Mouse (Mus musculus): ENCODE data around the gene Foxb1. TPM values are rescaled to one million over a fixed set of nuclear protein-coding genes. Genes with fewer than 3 reads are reported as not detected.

Foxb1 gene
- polyA plus RNA-seq, 1 experiment, result not detected

DNA sequence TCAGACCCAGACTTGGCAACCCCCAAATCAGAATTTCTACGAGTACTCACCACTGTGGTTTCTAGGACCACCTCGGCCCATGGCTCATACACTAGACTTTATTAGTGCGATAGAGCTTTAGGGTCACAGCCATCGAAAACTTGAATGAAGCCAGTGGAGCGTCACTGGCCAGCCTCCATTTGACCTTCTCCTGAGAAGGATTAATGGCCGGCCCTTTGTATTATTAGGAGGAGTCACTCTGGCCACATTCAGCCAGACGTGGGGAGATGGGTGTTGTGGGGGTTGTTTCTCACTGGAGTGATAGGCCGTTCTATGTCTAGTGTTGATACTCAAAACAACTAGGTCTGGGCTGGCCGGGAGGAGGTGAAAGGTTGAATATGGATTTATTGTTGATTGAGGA is 42.3 kb downstream of the Foxb1 start:
- no peaks in the 10 kb centered on the region for H3K4me1 ChIP-seq (ENCODE audit: control insufficient read depth)
- H3K4me3 ChIP-seq (replicated peaks), result no peak overlapping the region
- no peaks in the 10 kb centered on the region for H3K27me3 ChIP-seq (ENCODE audit: control insufficient read depth)
- H3K36me3 ChIP-seq (ENCODE audit: control insufficient read depth), result no peaks in the 10 kb centered on the region
- H3K9me3 ChIP-seq (ENCODE audit: control insufficient read depth, low read length), result no peaks in the 10 kb centered on the region
- TF ChIP-seq TAL1 (IDR thresholded peaks at IDR 0.05; ENCODE audit: low read length) (no peak), GATA1 (IDR thresholded peaks at IDR 0.05; ENCODE audit: low read length) (no peak)

DNA sequence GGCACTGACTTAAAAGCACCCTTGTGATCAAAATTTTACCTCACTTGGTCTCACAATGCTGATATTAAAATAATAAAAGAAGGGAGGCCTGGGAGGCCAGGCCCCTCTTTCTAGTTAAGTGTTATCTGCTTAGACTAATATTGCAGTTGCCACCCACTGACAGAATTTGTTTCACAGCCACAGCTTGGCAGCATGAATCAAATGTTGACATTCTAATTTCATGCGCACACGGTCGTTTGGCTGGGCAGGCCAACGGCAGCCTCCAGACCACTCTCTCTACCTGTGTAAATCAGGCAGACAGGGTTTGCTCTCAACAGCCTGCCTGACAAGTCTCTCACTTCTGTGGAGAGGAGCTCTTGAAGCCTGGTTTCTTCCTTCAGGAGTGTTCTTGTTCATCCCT is 44.4 kb downstream of the Foxb1 start:
- TF ChIP-seq TAL1 (IDR thresholded peaks at IDR 0.05; ENCODE audit: low read length) (no peak), GATA1 (IDR thresholded peaks at IDR 0.05; ENCODE audit: low read length) (no peak)
- Histone ChIP-seq H3K36me3 (ENCODE audit: control insufficient read depth) (no peaks in the 10 kb centered on the region), H3K4me1 (ENCODE audit: control insufficient read depth) (no peaks in the 10 kb centered on the region), H3K27me3 (ENCODE audit: control insufficient read depth) (no peaks in the 10 kb centered on the region), H3K9me3 (ENCODE audit: control insufficient read depth, low read length) (no peaks in the 10 kb centered on the region), H3K4me3 (replicated peaks) (no peak overlapping the region)

DNA sequence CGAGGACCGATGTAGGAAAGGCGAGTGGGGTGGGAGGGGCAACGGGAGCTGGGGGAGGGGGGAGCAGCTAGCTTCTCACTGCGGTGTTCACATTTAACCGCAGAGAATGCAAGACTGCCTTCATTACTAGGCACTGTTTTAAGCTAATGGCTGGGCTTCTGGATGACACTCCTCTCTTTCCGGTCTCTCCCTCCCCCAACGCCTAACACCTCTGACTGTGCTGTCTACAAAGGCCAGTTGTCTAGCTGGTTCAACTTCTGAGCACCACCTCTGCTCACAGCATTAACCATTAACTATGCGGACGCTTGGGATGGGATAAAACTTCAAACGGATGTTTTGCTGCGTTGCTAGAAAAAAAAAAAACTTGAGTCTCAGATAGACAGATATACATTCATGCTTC is 45.3 kb downstream of the Foxb1 start:
- Histone ChIP-seq H3K36me3 (ENCODE audit: control insufficient read depth) (no peaks in the 10 kb centered on the region), H3K4me1 (ENCODE audit: control insufficient read depth) (no peaks in the 10 kb centered on the region), H3K9me3 (ENCODE audit: control insufficient read depth, low read length) (no peaks in the 10 kb centered on the region), H3K27me3 (ENCODE audit: control insufficient read depth) (no peaks in the 10 kb centered on the region), H3K4me3 (replicated peaks) (no peak overlapping the region)
- TF ChIP-seq GATA1 (IDR thresholded peaks at IDR 0.05; ENCODE audit: low read length), result no peak
- no peak for TF ChIP-seq TAL1 (IDR thresholded peaks at IDR 0.05; ENCODE audit: low read length)

DNA sequence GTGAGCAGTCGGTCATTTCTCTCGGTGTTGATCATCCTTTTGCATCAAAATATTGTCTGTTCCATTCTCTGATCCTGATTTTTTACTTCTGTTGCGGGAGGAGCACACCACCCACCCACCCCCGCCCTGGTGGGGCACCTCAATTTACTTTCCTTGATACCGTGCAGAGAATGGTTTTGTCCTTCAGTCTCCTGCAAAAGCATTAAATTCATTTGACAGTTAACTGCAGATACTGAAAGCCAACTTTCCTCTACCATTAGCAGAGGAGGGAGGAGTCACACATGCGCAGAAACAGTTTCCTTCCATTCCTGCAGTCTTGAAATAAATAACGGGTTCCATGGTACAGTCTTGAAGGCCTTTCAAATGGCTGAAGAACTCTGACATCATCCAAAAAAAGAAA is 46.4 kb downstream of the Foxb1 start:
- Histone ChIP-seq H3K4me1 (ENCODE audit: control insufficient read depth) (no peaks in the 10 kb centered on the region), H3K36me3 (ENCODE audit: control insufficient read depth) (no peaks in the 10 kb centered on the region), H3K4me3 (replicated peaks) (no peak overlapping the region), H3K9me3 (ENCODE audit: control insufficient read depth, low read length) (no peaks in the 10 kb centered on the region), H3K27me3 (ENCODE audit: control insufficient read depth) (no peaks in the 10 kb centered on the region)
- TF ChIP-seq TAL1 (IDR thresholded peaks at IDR 0.05; ENCODE audit: low read length) (no peak), GATA1 (IDR thresholded peaks at IDR 0.05; ENCODE audit: low read length) (no peak)

DNA sequence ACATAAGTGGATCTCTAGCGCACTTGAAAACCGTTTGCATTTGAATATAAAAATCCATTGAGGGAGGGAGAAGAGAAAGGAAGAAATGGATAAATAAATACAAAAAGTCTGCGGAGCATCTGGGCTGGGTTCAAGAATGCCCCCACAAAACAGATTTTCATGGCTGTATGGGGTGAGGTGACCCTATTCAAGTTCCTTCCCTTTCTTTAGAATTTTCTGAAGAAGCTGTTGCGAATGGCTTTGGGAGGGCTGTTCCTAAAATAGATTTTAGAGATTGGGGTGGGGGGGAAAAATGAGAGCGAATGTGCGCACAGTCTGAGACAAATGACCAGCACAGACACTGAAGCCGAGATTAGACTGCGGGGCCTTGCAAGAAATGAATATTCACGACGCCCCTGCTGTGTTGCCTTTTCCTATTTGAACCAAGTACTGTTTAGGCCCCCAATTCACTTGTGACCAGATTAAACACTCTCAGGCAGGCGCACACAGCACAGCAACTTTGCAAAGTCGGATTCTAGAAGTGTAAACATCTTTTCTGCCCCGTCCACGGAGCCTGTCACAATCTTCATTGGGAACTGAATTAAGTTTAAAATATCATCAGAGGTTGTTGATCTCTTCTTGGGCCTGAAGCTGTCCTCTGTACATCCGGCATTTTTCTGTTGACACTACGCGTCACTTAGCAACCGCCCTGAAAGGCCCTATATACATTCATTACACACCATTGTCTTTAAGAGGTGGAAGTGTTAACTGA is 47.0 kb downstream of the Foxb1 start:
- H3K4me3 ChIP-seq (replicated peaks), result no peak overlapping the region
- no peaks in the 10 kb centered on the region for H3K9me3 ChIP-seq (ENCODE audit: control insufficient read depth, low read length)
- TF ChIP-seq TAL1 (IDR thresholded peaks at IDR 0.05; ENCODE audit: low read length) (no peak), GATA1 (IDR thresholded peaks at IDR 0.05; ENCODE audit: low read length) (no peak)
- no peaks in the 10 kb centered on the region for H3K36me3 ChIP-seq (ENCODE audit: control insufficient read depth)
- H3K27me3 ChIP-seq (ENCODE audit: control insufficient read depth), result no peaks in the 10 kb centered on the region
- no peaks in the 10 kb centered on the region for H3K4me1 ChIP-seq (ENCODE audit: control insufficient read depth)

- H3K4me3 ChIP-seq (replicated peaks), result no peak overlapping the region
- no peaks in the 10 kb centered on the region for H3K27me3 ChIP-seq (ENCODE audit: control insufficient read depth)
- no peaks in the 10 kb centered on the region for H3K36me3 ChIP-seq (ENCODE audit: control insufficient read depth)
- no peak for TF ChIP-seq TAL1 (IDR thresholded peaks at IDR 0.05; ENCODE audit: low read length)
- no peak for TF ChIP-seq GATA1 (IDR thresholded peaks at IDR 0.05; ENCODE audit: low read length)
- H3K4me1 ChIP-seq (ENCODE audit: control insufficient read depth), result no peaks in the 10 kb centered on the region
- no peaks in the 10 kb centered on the region for H3K9me3 ChIP-seq (ENCODE audit: control insufficient read depth, low read length)
Measured at GRCm38 (mm10) chr9:69712714-69713525, 47.8 kb downstream of the Foxb1 start.

Other genes with a start within 250 kb of the Foxb1 start
- 1.8 and 2.1 TPM in 2 replicates for gene Bnip2, start 228.5 kb upstream of the Foxb1 start, polyA plus RNA-seq (2012)